Mouse (Mus musculus) limb, embryonic 15.5 days (tissue): ENCODE results near the gene Fcf1. TPM values are rescaled to one million over a fixed set of nuclear protein-coding genes. Genes with fewer than 3 reads are reported as not detected.

Experiments used
- ATAC-seq: fragments of 200-750 bp; cut with Nextera tagmentation; 2 replicates; pipeline ENCODE4 v1.8.0; 2017; ENCODE audit warnings: low read depth, moderate TSS enrichment; ENCODE audit not compliant: insufficient number of reproducible peaks, low FRiP score, low TSS enrichment
- H3K27ac ChIP-seq: fragments of 300-500 bp; sonication (generic); 2 replicates; pipeline ENCODE4 v1.5.1; 2015; ENCODE audit warnings: moderate library complexity, mild to moderate bottlenecking, inconsistent platforms
- H3K27me3 ChIP-seq: fragments of 300-500 bp; sonication (generic); 2 replicates; pipeline ENCODE4 v1.6.1; 2015; ENCODE audit warnings: inconsistent platforms
- H3K36me3 ChIP-seq: fragments of 300-500 bp; sonication (generic); 2 replicates; pipeline ENCODE4 v1.6.1; 2015; ENCODE audit warnings: inconsistent platforms
- H3K4me1 ChIP-seq: fragments of 300-500 bp; sonication (generic); 2 replicates; pipeline ENCODE4 v1.6.1; 2015; ENCODE audit warnings: inconsistent platforms
- H3K4me2 ChIP-seq: fragments of 300-500 bp; sonication (generic); 2 replicates; pipeline ENCODE4 v1.6.1; 2015; ENCODE audit warnings: mild to moderate bottlenecking, inconsistent platforms
- H3K4me3 ChIP-seq: fragments of 300-500 bp; sonication (generic); 2 replicates; pipeline ENCODE4 v1.5.1; 2015; ENCODE audit warnings: mild to moderate bottlenecking, inconsistent platforms
- H3K9ac ChIP-seq: fragments of 300-500 bp; sonication (generic); 2 replicates; pipeline ENCODE4 v1.6.1; 2015; ENCODE audit warnings: inconsistent platforms
- H3K9me3 ChIP-seq: fragments of 300-500 bp; sonication (generic); 2 replicates; pipeline ENCODE4 v1.6.1; 2016; ENCODE audit warnings: inconsistent platforms
- WGBS: fragments of 180-500 bp; shearing (Covaris S2); methylation state at CpG from one replicate; pipeline ENCODE4 v1.1.7; 2015; 5-methylcytosine and 5-hydroxymethylcytosine counted together
- polyA plus RNA-seq: library from polyadenylated mRNA; unstranded; fragments of >200 nt; fragmentation: Nextera tagmentation; extraction: Ambion mirVana; gene quantifications from 2 replicates; pipeline ENCODE4 v1.2.1, GENCODE M21; 2015

Fcf1 gene
- polyA plus RNA-seq, 1 experiment from 2014 or later, result 128 TPM

DNA sequence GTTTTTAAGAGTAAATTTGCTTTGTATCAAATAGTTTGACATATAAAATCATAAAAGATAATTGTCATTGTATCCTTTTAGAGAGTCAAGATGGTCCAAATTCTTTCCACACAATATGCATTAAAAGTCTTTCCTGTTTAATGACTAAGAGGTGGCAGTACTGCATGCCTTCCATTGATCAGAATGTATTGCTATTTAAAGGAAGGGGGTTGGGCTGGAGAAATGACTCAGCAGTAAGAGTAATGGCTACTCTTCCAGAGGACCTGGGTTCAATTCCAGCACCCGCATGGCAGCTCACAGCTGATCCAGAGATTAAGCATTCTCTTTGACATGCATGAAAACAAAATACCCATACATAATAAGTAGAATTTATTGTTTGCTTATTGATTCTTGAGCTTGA lies 51.4 kb downstream of the Fcf1 start:
- 91% methylated on average over 1 of the region's 1 CpGs for WGBS
- H3K4me2 ChIP-seq, result no peak overlapping the region
- H3K36me3 ChIP-seq, result peaks cover 13% of the 10 kb centered on the region; the same call in 1 of the 2 replicates
- H3K27me3 ChIP-seq, result no peaks in the 10 kb centered on the region
- no peaks in the 10 kb centered on the region for H3K4me1 ChIP-seq
- no peak for ATAC-seq
- no peak overlapping the region for H3K4me3 ChIP-seq
- H3K27ac ChIP-seq, result no peak overlapping the region
- H3K9me3 ChIP-seq, result no peaks in the 10 kb centered on the region
- no peak overlapping the region for H3K9ac ChIP-seq

GRCm38 (mm10) chr12:85032710-85033109 lies 62.0 kb downstream of the Fcf1 start:
- no peak overlapping the region for H3K9ac ChIP-seq
- H3K4me1 ChIP-seq, result no peaks in the 10 kb centered on the region
- WGBS, result 99% methylated on average over 2 of the region's 2 CpGs
- H3K9me3 ChIP-seq, result no peaks in the 10 kb centered on the region
- no peaks in the 10 kb centered on the region for H3K27me3 ChIP-seq
- ATAC-seq, result no peak
- peaks cover 46% of the 10 kb centered on the region for H3K36me3 ChIP-seq
- H3K4me3 ChIP-seq, result no peak overlapping the region
- no peak overlapping the region for H3K27ac ChIP-seq
- no peak overlapping the region for H3K4me2 ChIP-seq

Other genes with a start within 250 kb of the Fcf1 start
- gene Npc2, start 197.7 kb upstream of the Fcf1 start, polyA plus RNA-seq, result 72.0 and 76.6 TPM in 2 replicates
- 113 TPM in 2 replicates for gene Isca2, start 197.6 kb upstream of the Fcf1 start, polyA plus RNA-seq
- 7.1 and 8.7 TPM in 2 replicates for gene Ltbp2, start 94.4 kb upstream of the Fcf1 start, polyA plus RNA-seq
- gene Arel1, start within 50 bp of the Fcf1 start, polyA plus RNA-seq, result 9.4 and 11.5 TPM in 2 replicates
- gene Ylpm1, start 25.4 kb downstream of the Fcf1 start, polyA plus RNA-seq, result 23.0 and 26.2 TPM in 2 replicates
- gene Prox2, start 139.9 kb downstream of the Fcf1 start, polyA plus RNA-seq, result 3.6 and 3.9 TPM in 2 replicates
- 96.0 and 108 TPM in 2 replicates for gene Dlst, start 139.9 kb downstream of the Fcf1 start, polyA plus RNA-seq
- gene Rps6kl1, start 180.4 kb downstream of the Fcf1 start, polyA plus RNA-seq, result 0.53 and 0.88 TPM in 2 replicates
- 15.5 and 18.4 TPM in 2 replicates for gene Pgf, start 206.9 kb downstream of the Fcf1 start, polyA plus RNA-seq
- 79.4 and 83.8 TPM in 2 replicates for gene Eif2b2, start 248.6 kb downstream of the Fcf1 start, polyA plus RNA-seq